Mouse (Mus musculus): ENCODE data around the gene Tbc1d13. TPM values are rescaled to one million over a fixed set of nuclear protein-coding genes. Genes with fewer than 3 reads are reported as not detected.

Tbc1d13 gene
- 9.4 and 11.7 TPM in 2 replicates for polyA plus RNA-seq (2015; fragmentation: Nextera tagmentation; extraction: Ambion mirVana)

GRCm38 (mm10) chr2:30133613-30134377 lies at the start of gene Tbc1d13:
Gene Tbc1d13 (plus strand): TSS chr2:30133746.
- H3K9ac ChIP-seq, result peak within 1 kb of the TSS; percentile 86
- H3K4me2 ChIP-seq, result peak within 1 kb of the TSS; percentile 98
- peaks cover 28% of the 10 kb centered on the region for H3K36me3 ChIP-seq
- peaks cover 31% of the 10 kb centered on the region for H3K4me1 ChIP-seq (replicated peaks)
- peak within 1 kb of the TSS; percentile 82 for H3K4me3 ChIP-seq
- WGBS, result under 1% methylated on average over 46 of the region's 46 CpGs
- peak; percentile 94 for ATAC-seq (ENCODE audit: low read depth)
- peak within 1 kb of the TSS; percentile 86 for H3K27ac ChIP-seq (replicated peaks)
- no peaks in the 10 kb centered on the region for H3K27me3 ChIP-seq
- H3K9me3 ChIP-seq, result no peaks in the 10 kb centered on the region

- no peaks in the 10 kb centered on the region for H3K36me3 ChIP-seq
- ATAC-seq (ENCODE audit: low read depth), result peak; percentile 46
- H3K9me3 ChIP-seq, result no peaks in the 10 kb centered on the region
- peak overlapping the region; percentile 41; the same call in 1 of the 2 replicates for H3K9ac ChIP-seq
- H3K27ac ChIP-seq (replicated peaks), result no peak overlapping the region
- peak overlapping the region; percentile 45 for H3K4me2 ChIP-seq
- H3K4me3 ChIP-seq, result no peak overlapping the region
- WGBS, result 55% methylated on average over 5 of the region's 5 CpGs
- H3K4me1 ChIP-seq (replicated peaks), result peaks cover 7% of the 10 kb centered on the region
- H3K27me3 ChIP-seq, result no peaks in the 10 kb centered on the region
These were observed 49.4 kb upstream of the Tbc1d13 start for GRCm38 (mm10) chr2:30084113-30084512.

DNA sequence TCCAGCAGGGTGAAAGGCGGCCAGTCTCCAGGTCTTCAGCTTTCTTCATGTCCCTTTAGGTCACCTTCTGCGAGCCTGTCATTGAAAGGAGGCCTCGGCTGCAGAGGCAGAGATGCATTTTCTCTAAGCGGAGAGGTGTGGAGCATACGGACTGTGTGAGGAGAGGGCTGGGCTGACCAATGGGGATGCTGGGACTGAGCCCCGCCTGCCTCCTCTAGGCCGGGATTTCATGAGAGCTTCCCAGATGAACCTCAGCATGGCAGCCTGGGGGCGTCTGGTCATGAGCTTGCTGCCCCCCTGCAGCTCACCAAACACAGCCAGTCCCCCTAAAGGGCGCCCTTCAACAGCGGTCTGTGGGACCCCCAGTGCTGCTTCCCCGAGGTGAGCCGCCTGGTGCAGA lies 48.9 kb upstream of the Tbc1d13 start:
- WGBS, result 8% methylated on average over 12 of the region's 12 CpGs
- Histone ChIP-seq H3K4me1 (replicated peaks) (peaks cover 7% of the 10 kb centered on the region), H3K4me2 (peak overlapping the region; percentile 45), H3K9ac (peak overlapping the region; percentile 41), H3K36me3 (no peaks in the 10 kb centered on the region), H3K27ac (replicated peaks) (no peak overlapping the region), H3K27me3 (no peaks in the 10 kb centered on the region), H3K9me3 (no peaks in the 10 kb centered on the region), H3K4me3 (peak overlapping the region; percentile 13; the same call in 1 of the 2 replicates)
- peak; percentile 62; the same call in 1 of the 2 replicates for ATAC-seq (ENCODE audit: low read depth)

DNA sequence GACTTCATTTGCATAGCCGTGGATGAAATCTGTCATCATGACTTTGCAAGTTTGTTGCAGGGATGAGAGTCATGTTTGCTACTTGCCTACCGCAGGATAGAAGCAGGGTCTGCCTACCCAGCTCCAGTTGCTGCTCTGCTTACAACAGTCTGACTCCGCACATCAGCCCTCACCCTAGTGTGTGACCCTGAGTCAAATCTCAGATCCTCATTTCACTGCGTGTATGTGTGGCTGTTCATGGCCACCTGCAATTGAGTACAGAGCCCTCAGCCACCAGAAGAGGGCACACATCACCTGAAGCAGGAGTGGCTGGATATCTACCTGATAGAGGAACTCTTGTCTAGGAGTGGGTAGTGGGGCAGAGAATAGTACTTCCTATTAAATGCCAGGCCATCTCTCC lies 46.2 kb upstream of the Tbc1d13 start:
- no peaks in the 10 kb centered on the region for H3K27me3 ChIP-seq
- no peak overlapping the region for H3K9ac ChIP-seq
- peaks cover 10% of the 10 kb centered on the region; the same call in 1 of the 2 replicates for H3K36me3 ChIP-seq
- 92% methylated on average over 4 of the region's 4 CpGs for WGBS
- peaks cover 7% of the 10 kb centered on the region for H3K4me1 ChIP-seq (replicated peaks)
- no peak for ATAC-seq (ENCODE audit: low read depth)
- no peaks in the 10 kb centered on the region for H3K9me3 ChIP-seq
- H3K4me3 ChIP-seq, result no peak overlapping the region
- no peak overlapping the region for H3K4me2 ChIP-seq
- no peak overlapping the region for H3K27ac ChIP-seq (replicated peaks)

GRCm38 (mm10) chr2:30091521-30091920 lies 42.0 kb upstream of the Tbc1d13 start:
- H3K36me3 ChIP-seq, result peaks cover 18% of the 10 kb centered on the region; the same call in 1 of the 2 replicates
- H3K4me3 ChIP-seq, result no peak overlapping the region
- no peak for ATAC-seq (ENCODE audit: low read depth)
- H3K4me1 ChIP-seq (replicated peaks), result peaks cover 22% of the 10 kb centered on the region
- H3K9ac ChIP-seq, result no peak overlapping the region
- no peak overlapping the region for H3K27ac ChIP-seq (replicated peaks)
- no peak overlapping the region for H3K4me2 ChIP-seq
- WGBS, result 97% methylated on average over 12 of the region's 12 CpGs
- no peaks in the 10 kb centered on the region for H3K27me3 ChIP-seq
- no peaks in the 10 kb centered on the region for H3K9me3 ChIP-seq

DNA sequence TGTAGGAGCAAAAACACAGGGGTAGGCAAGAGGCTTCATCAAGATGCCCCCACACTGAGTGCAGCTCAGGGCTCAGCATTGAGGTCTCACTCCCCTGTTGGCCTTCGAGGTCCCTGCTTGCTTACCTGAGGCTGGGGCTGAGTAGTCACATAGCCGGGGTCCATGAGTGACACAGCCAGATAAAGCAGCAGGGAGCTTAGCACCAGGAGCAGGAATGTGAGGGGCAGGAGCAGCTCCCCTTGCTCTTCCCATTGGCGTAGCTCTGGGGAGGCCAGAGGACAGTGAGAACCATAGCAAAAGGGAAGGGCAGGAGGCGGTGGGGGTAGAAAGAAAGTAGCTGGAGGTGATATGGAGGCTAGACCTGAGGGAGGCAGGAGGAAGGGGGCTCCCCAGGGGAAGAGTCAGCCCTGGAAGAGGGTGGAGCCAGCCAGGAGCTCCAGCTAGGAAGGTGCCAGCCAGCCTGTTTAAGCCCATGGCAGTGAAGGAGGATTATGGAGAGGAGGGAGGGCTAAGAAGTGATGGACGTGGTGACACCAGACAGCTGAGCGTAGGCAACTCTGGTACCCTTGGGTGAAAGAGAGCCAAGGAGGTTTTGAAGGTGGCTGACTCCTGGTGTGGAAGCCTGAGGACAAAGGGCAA lies 41.1 kb upstream of the Tbc1d13 start:
- peak overlapping the region; percentile 77 for H3K9ac ChIP-seq
- no peak for ATAC-seq (ENCODE audit: low read depth)
- peak overlapping the region; percentile 82 for H3K4me2 ChIP-seq
- no peaks in the 10 kb centered on the region for H3K27me3 ChIP-seq
- H3K36me3 ChIP-seq, result peaks cover 26% of the 10 kb centered on the region
- WGBS, result 57% methylated on average over 6 of the region's 6 CpGs
- H3K4me3 ChIP-seq, result peak overlapping the region; percentile 63
- H3K9me3 ChIP-seq, result no peaks in the 10 kb centered on the region
- H3K4me1 ChIP-seq (replicated peaks), result peaks cover 22% of the 10 kb centered on the region
- H3K27ac ChIP-seq (replicated peaks), result no peak overlapping the region

- Histone ChIP-seq H3K36me3 (peaks cover 37% of the 10 kb centered on the region), H3K27me3 (no peaks in the 10 kb centered on the region), H3K9me3 (no peaks in the 10 kb centered on the region), H3K4me1 (replicated peaks) (peaks cover 22% of the 10 kb centered on the region), H3K9ac (peak within 1 kb of the TSS; percentile 77), H3K4me2 (peak within 1 kb of the TSS; percentile 82), H3K4me3 (peak within 1 kb of the TSS; percentile 63), H3K27ac (replicated peaks) (peak within 1 kb of the TSS; percentile 28; the same call in 1 of the 2 replicates)
- WGBS, result under 1% methylated on average over 51 of the region's 51 CpGs
- ATAC-seq (ENCODE audit: low read depth), result peak; percentile 97
These were observed 39.9 kb upstream of the Tbc1d13 start, which contains the start of gene Zdhhc12 for GRCm38 (mm10) chr2:30093471-30094207. Gene Zdhhc12 (minus strand): TSS chr2:30093648.

GRCm38 (mm10) chr2:30094208-30094588 lies 39.3 kb upstream of the Tbc1d13 start:
- Histone ChIP-seq H3K4me1 (replicated peaks) (peaks cover 22% of the 10 kb centered on the region), H3K9me3 (no peaks in the 10 kb centered on the region), H3K36me3 (peaks cover 42% of the 10 kb centered on the region), H3K27ac (replicated peaks) (peak overlapping the region; percentile 28; the same call in 1 of the 2 replicates), H3K27me3 (no peaks in the 10 kb centered on the region), H3K4me2 (peak overlapping the region; percentile 82), H3K9ac (peak overlapping the region; percentile 77), H3K4me3 (peak overlapping the region; percentile 63)
- no peak for ATAC-seq (ENCODE audit: low read depth)
- 3% methylated on average over 13 of the region's 13 CpGs for WGBS

DNA sequence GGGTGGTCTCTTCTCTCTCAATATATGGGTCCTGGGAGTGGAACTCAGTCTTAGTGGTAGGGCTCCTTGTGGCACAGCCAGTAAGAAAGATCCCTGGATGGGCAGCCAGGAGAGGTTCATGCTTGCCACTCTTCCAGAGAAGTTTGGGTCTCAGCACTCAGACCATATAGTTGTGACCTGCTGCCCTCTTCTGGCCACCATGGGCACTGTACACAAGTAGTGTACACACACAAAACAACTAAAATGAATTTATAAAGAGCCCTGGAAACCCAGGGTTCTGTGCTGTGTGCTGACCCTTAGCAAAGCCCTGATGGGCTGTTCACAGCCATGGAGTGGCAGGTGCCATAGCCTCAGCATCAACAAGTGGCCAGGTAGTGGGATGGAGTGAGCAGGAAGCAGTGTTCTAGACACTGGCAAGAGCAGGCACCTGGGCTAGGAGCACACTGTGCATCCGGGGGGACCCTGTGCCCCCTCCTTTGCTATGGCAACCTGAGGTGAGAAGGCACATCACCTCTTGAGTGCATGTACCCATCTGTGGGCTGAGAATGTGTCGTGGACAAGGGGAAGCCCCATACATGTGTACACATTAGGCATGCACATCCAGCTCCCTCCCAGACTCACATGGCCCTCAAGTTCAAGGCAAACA lies 37.5 kb upstream of the Tbc1d13 start:
- Histone ChIP-seq H3K9ac (no peak overlapping the region), H3K27ac (replicated peaks) (no peak overlapping the region), H3K4me3 (no peak overlapping the region), H3K9me3 (no peaks in the 10 kb centered on the region), H3K36me3 (peaks cover 59% of the 10 kb centered on the region), H3K4me2 (no peak overlapping the region), H3K4me1 (replicated peaks) (peaks cover 22% of the 10 kb centered on the region), H3K27me3 (no peaks in the 10 kb centered on the region)
- ATAC-seq (ENCODE audit: low read depth), result no peak
- 77% methylated on average over 2 of the region's 2 CpGs for whole genome bisulfite sequencing

DNA sequence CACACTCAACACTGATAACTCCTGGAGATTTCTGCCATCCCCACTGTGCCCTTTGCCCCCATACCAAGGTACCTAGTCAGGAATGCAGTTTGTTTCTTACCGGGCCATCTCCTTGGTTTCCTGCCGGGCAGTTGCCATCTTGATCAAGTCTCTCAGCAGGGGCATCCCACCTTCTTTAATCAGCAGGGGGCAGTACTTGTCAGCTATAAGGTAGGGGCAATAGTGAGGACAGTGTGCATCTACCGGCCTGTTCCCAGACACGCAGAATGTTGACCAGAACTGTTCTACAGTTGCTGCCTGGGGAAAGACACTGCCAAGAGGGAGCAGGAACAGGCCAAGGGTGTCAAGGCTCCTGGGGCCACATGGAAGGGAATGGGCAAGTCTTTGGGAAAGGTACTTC lies 33.3 kb upstream of the Tbc1d13 start:
- no peak overlapping the region for H3K27ac ChIP-seq (replicated peaks)
- 79% methylated on average over 4 of the region's 4 CpGs for WGBS
- H3K4me3 ChIP-seq, result no peak overlapping the region
- H3K4me1 ChIP-seq (replicated peaks), result no peaks in the 10 kb centered on the region
- no peaks in the 10 kb centered on the region for H3K27me3 ChIP-seq
- H3K36me3 ChIP-seq, result peaks cover 92% of the 10 kb centered on the region
- H3K9ac ChIP-seq, result no peak overlapping the region
- ATAC-seq (ENCODE audit: low read depth), result no peak
- H3K4me2 ChIP-seq, result no peak overlapping the region
- H3K9me3 ChIP-seq, result no peaks in the 10 kb centered on the region

DNA sequence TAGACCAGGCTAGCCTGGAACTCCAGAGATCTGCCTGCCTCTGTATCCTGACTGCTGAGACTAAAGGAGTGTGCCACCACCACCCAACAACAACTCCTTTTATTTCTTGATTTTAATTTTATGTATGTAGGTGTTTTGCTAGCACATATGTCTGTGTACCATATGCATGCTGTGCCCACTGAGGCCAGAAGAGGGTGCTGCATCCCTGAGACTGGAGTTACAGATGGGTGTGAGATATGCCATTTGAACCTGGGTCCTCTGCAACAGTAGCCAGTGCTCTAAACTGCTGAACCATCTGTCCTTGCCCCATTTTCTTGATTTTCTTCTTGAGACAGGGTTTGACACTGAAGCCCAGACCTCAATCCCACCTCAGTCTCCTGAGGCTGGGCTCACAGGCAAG lies 27.2 kb upstream of the Tbc1d13 start:
- ATAC-seq (ENCODE audit: low read depth), result no peak
- Histone ChIP-seq H3K4me2 (no peak overlapping the region), H3K9ac (no peak overlapping the region), H3K4me1 (replicated peaks) (no peaks in the 10 kb centered on the region), H3K27ac (replicated peaks) (no peak overlapping the region), H3K4me3 (no peak overlapping the region), H3K9me3 (no peaks in the 10 kb centered on the region), H3K36me3 (peaks cover 99% of the 10 kb centered on the region), H3K27me3 (no peaks in the 10 kb centered on the region)
